Mouse (Mus musculus): ENCODE measurements around the gene Llgl1. TPM values are rescaled to one million over a fixed set of nuclear protein-coding genes. Genes with fewer than 3 reads are reported as not detected.

Llgl1 gene
- polyA plus RNA-seq, 1 experiment from 2014 or later: 69.0 TPM

Small RNA genes within 50 kb of the gene (microRNA-seq; reads per million reads assigned to microRNA genes)
- gene Mir5100: 2.3 reads per million, percentile 6 among the genes with 10 or more reads in this experiment

Other genes with a start within 250 kb of the Llgl1 start
- gene Drg2, start 245.1 kb upstream of the Llgl1 start, polyA plus RNA-seq (2014; fragmentation: Nextera tagmentation; extraction: Ambion mirVana): 118 and 123 TPM in 2 replicates
- gene Myo15, start 230.4 kb upstream of the Llgl1 start, polyA plus RNA-seq (2014; fragmentation: Nextera tagmentation; extraction: Ambion mirVana): 0.33 and 0.38 TPM in 2 replicates
- 39.8 and 44.3 TPM in 2 replicates for gene Alkbh5, start 163.3 kb upstream of the Llgl1 start, polyA plus RNA-seq (2014; fragmentation: Nextera tagmentation; extraction: Ambion mirVana)
- 46.8 and 71.9 TPM in 2 replicates for gene Flii, start 27.5 kb downstream of the Llgl1 start, polyA plus RNA-seq (2014; fragmentation: Nextera tagmentation; extraction: Ambion mirVana)
- 9.8 and 17.0 TPM in 2 replicates for gene Mief2, start 28.7 kb downstream of the Llgl1 start, polyA plus RNA-seq (2014; fragmentation: Nextera tagmentation; extraction: Ambion mirVana)
- gene Top3a, start 77.6 kb downstream of the Llgl1 start, polyA plus RNA-seq (2014; fragmentation: Nextera tagmentation; extraction: Ambion mirVana): 13.7 and 21.5 TPM in 2 replicates
- gene Smcr8, start 77.8 kb downstream of the Llgl1 start, polyA plus RNA-seq (2014; fragmentation: Nextera tagmentation; extraction: Ambion mirVana): 5.2 and 8.2 TPM in 2 replicates
- 45.3 and 78.4 TPM in 2 replicates for gene Shmt1, start 112.0 kb downstream of the Llgl1 start, polyA plus RNA-seq (2014; fragmentation: Nextera tagmentation; extraction: Ambion mirVana)
- 34.3 and 35.8 TPM in 2 replicates for gene Dhrs7b, start 130.9 kb downstream of the Llgl1 start, polyA plus RNA-seq (2014; fragmentation: Nextera tagmentation; extraction: Ambion mirVana)
- gene Tmem11, start 179.5 kb downstream of the Llgl1 start, polyA plus RNA-seq (2014; fragmentation: Nextera tagmentation; extraction: Ambion mirVana): 72.8 and 72.9 TPM in 2 replicates
- gene Natd1, start 215.0 kb downstream of the Llgl1 start, polyA plus RNA-seq (2014; fragmentation: Nextera tagmentation; extraction: Ambion mirVana): 15.7 and 25.0 TPM in 2 replicates
- gene Map2k3, start 232.3 kb downstream of the Llgl1 start, polyA plus RNA-seq (2014; fragmentation: Nextera tagmentation; extraction: Ambion mirVana): 69.0 and 106 TPM in 2 replicates